Mouse (Mus musculus) midbrain, postnatal 0 days (tissue): ENCODE data around the gene Pgm3. TPM values are rescaled to one million over a fixed set of nuclear protein-coding genes. Genes with fewer than 3 reads are reported as not detected.

Source experiments
- ATAC-seq: fragments of 200-750 bp; cut with Nextera tagmentation; 2 replicates; pipeline ENCODE4 v1.8.0; 2017; ENCODE audit warnings: moderate number of reproducible peaks, mild to moderate bottlenecking, moderate TSS enrichment, moderate library complexity; ENCODE audit not compliant: low FRiP score
- DNase-seq: peaks from one replicate; pipeline ENCODE4 v3.0.0-alpha.2; 2015; ENCODE audit warnings: low spot score
- H3K27ac ChIP-seq: fragments of 300-500 bp; sonication (generic); 2 replicates; pipeline ENCODE4 v1.5.1; 2014; ENCODE audit warnings: low read depth, mild to moderate bottlenecking, low read length, mixed read lengths
- H3K27me3 ChIP-seq: fragments of 300-500 bp; sonication (generic); 2 replicates; pipeline ENCODE4 v1.6.1; 2014; ENCODE audit warnings: low read length, control low read depth, mixed read lengths; ENCODE audit not compliant: insufficient read depth
- H3K36me3 ChIP-seq: fragments of 300-500 bp; sonication (generic); 2 replicates; pipeline ENCODE4 v1.6.1; 2014; ENCODE audit warnings: low read length, control low read depth, mixed read lengths; ENCODE audit not compliant: insufficient read depth
- H3K4me1 ChIP-seq: fragments of 300-500 bp; sonication (generic); 2 replicates; pipeline ENCODE4 v1.6.1; 2014; ENCODE audit warnings: mild to moderate bottlenecking, control low read depth, antibody characterized with exemption, low read length, mixed read lengths; ENCODE audit not compliant: insufficient read depth
- H3K4me2 ChIP-seq: fragments of 300-500 bp; sonication (generic); 2 replicates; pipeline ENCODE4 v1.6.1; 2014; ENCODE audit warnings: low read depth, mild to moderate bottlenecking, low read length, mixed read lengths; ENCODE audit not compliant: poor library complexity, severe bottlenecking
- H3K4me3 ChIP-seq: fragments of 300-500 bp; sonication (generic); 2 replicates; pipeline ENCODE4 v1.5.1; 2014; ENCODE audit warnings: low read depth, mild to moderate bottlenecking, low read length, moderate library complexity
- H3K9ac ChIP-seq: fragments of 300-500 bp; sonication (generic); replicated peaks from 2 replicates; pipeline ENCODE4 v1.6.1; 2014; ENCODE audit warnings: mild to moderate bottlenecking, low read length, moderate library complexity, mixed read lengths; ENCODE audit not compliant: poor library complexity, severe bottlenecking
- H3K9me3 ChIP-seq: fragments of 300-500 bp; sonication (generic); 2 replicates; pipeline ENCODE4 v1.6.1; 2016; ENCODE audit warnings: low read length, control low read depth
- CTCF ChIP-seq: IDR thresholded peaks from 2 replicates; pipeline ENCODE4 v1.5.1; 2016; ENCODE audit warnings: antibody characterized with exemption, mild to moderate bottlenecking
- WGBS: fragments of 180-500 bp; shearing (Covaris S2); extraction: QIAGEN DNeasy Blood & Tissue Kit; methylation state at CpG from one replicate; pipeline ENCODE4 v1.1.7; 2014; 5-methylcytosine and 5-hydroxymethylcytosine counted together
- polyA plus RNA-seq: library from polyadenylated mRNA; unstranded; fragments of >200 nt; fragmentation: Nextera tagmentation; extraction: Ambion mirVana; gene quantifications from 2 replicates; pipeline ENCODE4 v1.2.1, GENCODE M21; 2015
- total RNA-seq: library from RNA; depleted of rRNA; stranded (reverse); fragments of >200 nt; gene quantifications from 2 replicates; pipeline ENCODE4 v1.2.3, GENCODE M21; 2014; rRNA removed

The Pgm3 gene
- total and polyA plus RNA-seq, 2 experiments from 2014 or later, result 20.9 to 25.5 TPM

- Histone ChIP-seq H3K4me1 (no peaks in the 10 kb centered on the region), H3K27me3 (no peaks in the 10 kb centered on the region), H3K36me3 (peaks cover 22% of the 10 kb centered on the region), H3K4me3 (no peak overlapping the region), H3K27ac (no peak overlapping the region), H3K9me3 (no peaks in the 10 kb centered on the region), H3K9ac (no peak overlapping the region), H3K4me2 (no peak overlapping the region)
- no peak for ATAC-seq
- 86% methylated on average over 4 of the region's 4 CpGs for WGBS
- TF ChIP-seq CTCF, result no peak
- no peak for DNase-seq
These were observed 64.2 kb downstream of the Pgm3 start for GRCm38 (mm10) chr9:86507437-86507836.

Other genes with a start within 250 kb of the Pgm3 start
- 8.4 and 10.3 TPM in 2 replicates for gene Ube2cbp, start 106.9 kb downstream of the Pgm3 start, total RNA-seq
- gene Ube2cbp, start 106.9 kb downstream of the Pgm3 start, polyA plus RNA-seq, result 7.2 and 7.7 TPM in 2 replicates
- gene Dop1a, start 104.7 kb downstream of the Pgm3 start, total RNA-seq, result 57.0 and 85.1 TPM in 2 replicates
- 21.3 and 25.8 TPM in 2 replicates for gene Dop1a, start 104.7 kb downstream of the Pgm3 start, polyA plus RNA-seq
- 30.4 and 38.7 TPM in 2 replicates for gene Rwdd2a, start 149 bp upstream of the Pgm3 start, total RNA-seq
- 75.0 and 75.5 TPM in 2 replicates for gene Rwdd2a, start 149 bp upstream of the Pgm3 start, polyA plus RNA-seq
- gene Me1, start 124.1 kb upstream of the Pgm3 start, total RNA-seq, result 37.0 and 41.6 TPM in 2 replicates
- gene Me1, start 124.1 kb upstream of the Pgm3 start, polyA plus RNA-seq, result 62.8 and 64.7 TPM in 2 replicates
- gene Prss35, start 171.8 kb upstream of the Pgm3 start, total RNA-seq, result 7.5 and 8.0 TPM in 2 replicates
- 5.2 and 6.8 TPM in 2 replicates for gene Prss35, start 171.8 kb upstream of the Pgm3 start, polyA plus RNA-seq